Mouse (Mus musculus) E14TG2a.4 (cell line): ENCODE measurements around the gene Ptprb.

Experiments
- CTCF ChIP-seq: conservative IDR thresholded peaks from 2 replicates; pipeline ENCODE4 v1.5.1; 2014; ENCODE audit warnings: low read length
- NANOG ChIP-seq: IDR thresholded peaks from 2 replicates; pipeline ENCODE4 v1.6.1; 2014; ENCODE audit warnings: borderline replicate concordance, low read length, mixed read lengths
- POU5F1 ChIP-seq: IDR thresholded peaks from 2 replicates; pipeline ENCODE4 v1.6.1; 2014; ENCODE audit warnings: low read length, borderline replicate concordance

DNA sequence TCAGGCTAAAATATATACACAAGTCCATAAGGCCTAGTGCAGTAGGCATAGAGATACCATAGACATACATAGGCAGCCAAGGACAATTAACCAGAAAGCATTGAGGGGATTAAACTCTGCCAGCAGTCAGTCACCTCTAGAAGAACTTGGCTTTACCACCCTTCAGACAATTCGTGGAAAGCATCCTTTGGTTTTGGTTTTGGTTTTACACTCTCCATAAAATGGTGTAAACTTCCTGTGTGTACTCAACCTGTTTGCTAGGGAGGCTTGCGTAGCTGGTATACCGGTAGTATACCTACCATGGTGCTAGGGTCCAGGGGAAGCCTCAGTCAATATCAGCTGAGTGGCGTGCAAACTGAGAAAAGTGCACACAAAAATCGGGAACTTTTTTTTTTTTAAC lies 121.0 kb downstream of the Ptprb start:
- TF ChIP-seq CTCF (no peak), POU5F1 (no peak), NANOG (no peak)
